Mouse (Mus musculus) ES-E14 (cell line): Measurements from ENCODE around the gene Uap1. TPM values are rescaled to one million over a fixed set of nuclear protein-coding genes. Genes with fewer than 3 reads are reported as not detected.

Source experiments
- DNase-seq: peaks from one replicate; pipeline ENCODE4 v3.0.0-alpha.2; 2013; ENCODE audit warnings: low read depth, low spot score
- H3K27ac ChIP-seq: 2 replicates; pipeline ENCODE4 v1.5.1; 2012; ENCODE audit warnings: low read depth, mild to moderate bottlenecking, low read length, moderate library complexity, mixed read lengths; ENCODE audit not compliant: poor library complexity, insufficient read depth, severe bottlenecking
- H3K36me3 ChIP-seq: 2 replicates; pipeline ENCODE4 v1.6.1; 2012; ENCODE audit warnings: mild to moderate bottlenecking, low read length, moderate library complexity, mixed read lengths; ENCODE audit not compliant: control insufficient read depth, poor library complexity, insufficient read depth, severe bottlenecking
- H3K4me1 ChIP-seq, 2 experiments: fragments of 150-350 bp in 1 of 2; sonication (generic) in 1 of 2; 2 replicates each; pipeline ENCODE4 v1.6.1; 2012; ENCODE audit warnings: low read length in 2 of 2, mild to moderate bottlenecking in 1 of 2, mixed read lengths in 1 of 2; ENCODE audit not compliant: control insufficient read depth in 2 of 2, insufficient read depth in 2 of 2, poor library complexity in 1 of 2
- H3K4me3 ChIP-seq, 2 experiments: fragments of 150-350 bp in 1 of 2; sonication (generic) in 1 of 2; 2 replicates each; pipeline ENCODE4 v1.5.1; 2012; ENCODE audit warnings: low read length in 2 of 2, low read depth in 1 of 2, mild to moderate bottlenecking in 1 of 2, mixed read lengths in 1 of 2; ENCODE audit not compliant: insufficient read depth in 1 of 2, poor library complexity in 1 of 2, severe bottlenecking in 1 of 2
- H3K9ac ChIP-seq: 2 replicates; pipeline ENCODE4 v1.6.1; 2012; ENCODE audit warnings: low read depth, mild to moderate bottlenecking, low read length, mixed read lengths; ENCODE audit not compliant: poor library complexity, insufficient read depth, severe bottlenecking
- H3K9me3 ChIP-seq: fragments of 150-350 bp; sonication (generic); 2 replicates; pipeline ENCODE4 v1.6.1; 2012; ENCODE audit warnings: low read depth, mild to moderate bottlenecking, low read length; ENCODE audit not compliant: control insufficient read depth, insufficient read depth
- CHD2 ChIP-seq: IDR thresholded peaks from 2 replicates; pipeline ENCODE4 v1.6.1; 2014; ENCODE audit warnings: mild to moderate bottlenecking, low read depth, low read length, inconsistent platforms
- HCFC1 ChIP-seq: IDR thresholded peaks from 2 replicates; pipeline ENCODE4 v1.6.1; 2012; ENCODE audit warnings: low read length, inconsistent platforms, borderline replicate concordance; ENCODE audit not compliant: insufficient read depth
- MAFK ChIP-seq: IDR thresholded peaks from 2 replicates; pipeline ENCODE4 v1.6.1; 2014; ENCODE audit warnings: mild to moderate bottlenecking, low read depth, low read length, inconsistent platforms; ENCODE audit not compliant: insufficient read depth
- ZC3H11A ChIP-seq: IDR thresholded peaks from 2 replicates; pipeline ENCODE4 v1.6.1; 2012; ENCODE audit warnings: low read depth, mild to moderate bottlenecking, inconsistent platforms, low read length, borderline replicate concordance
- ZNF384 ChIP-seq: IDR thresholded peaks from 2 replicates; pipeline ENCODE4 v1.6.1; 2012; ENCODE audit warnings: low read depth, low read length, inconsistent platforms
- in situ Hi-C, 2 experiments: fragments of 600-800 bp; cut with MboI; formaldehyde crosslinking; loops; one replicate each; pipeline ENCODE4 v1.15.1; 2025; ENCODE audit warnings: low sequenced_read_pairs in 2 of 2, inconsistent platforms in 1 of 2; ENCODE audit not compliant: unreplicated experiment in 2 of 2
- total RNA-seq: library from RNA; depleted of rRNA; stranded (reverse); fragments of 300-350 nt; gene quantifications from 2 replicates; pipeline ENCODE4 v1.2.3, GENCODE M21; 2012; rRNA removed

The Uap1 gene
- 21.1 and 22.2 TPM in 2 replicates for total RNA-seq

- no peaks in the 10 kb centered on the region for H3K9me3 ChIP-seq
- TF ChIP-seq HCFC1 (no peak), MAFK (no peak), CHD2 (no peak), ZNF384 (no peak), ZC3H11A (no peak)
- DNase-seq: peak; percentile 87
- H3K4me1 ChIP-seq: peaks cover 0 to 2% of the 10 kb centered on the region in 2 experiments; a peak in 1 of 4 replicates
- in situ Hi-C loops: no loop called here
- H3K9ac ChIP-seq: peak within 1 kb of the TSS; percentile 88
- no peak within 1 kb of the TSS for H3K27ac ChIP-seq
- H3K4me3 ChIP-seq: peak within 1 kb of the TSS; percentile 72 to 93
- H3K36me3 ChIP-seq: no peaks in the 10 kb centered on the region
Observed at GRCm38 (mm10) chr1:170174814-170175332, at the start of gene Uap1. Gene Uap1, minus strand, starts transcription at chr1:170174957.

GRCm38 (mm10) chr1:170223276-170223675, 48.5 kb upstream of the Uap1 start:
- Histone ChIP-seq H3K4me3 (no peak overlapping the region), H3K36me3 (no peaks in the 10 kb centered on the region)
- in situ Hi-C loops: loop anchor here (25.0 kb wide), 1 partner anchor 389 kb away; no protein-coding TSS in a partner anchor

GRCm38 (mm10) chr1:170220351-170220750, 45.6 kb upstream of the Uap1 start:
- Histone ChIP-seq H3K36me3 (no peaks in the 10 kb centered on the region), H3K9me3 (no peaks in the 10 kb centered on the region), H3K27ac (no peak overlapping the region), H3K9ac (no peak overlapping the region), H3K4me1 (no peaks in the 10 kb centered on the region), H3K4me3 (no peak overlapping the region)
- in situ Hi-C loops: loop anchor here (25.0 kb wide), 1 partner anchor 392 kb away; no protein-coding TSS in a partner anchor
- TF ChIP-seq ZNF384 (no peak), CHD2 (no peak), MAFK (no peak), HCFC1 (no peak), ZC3H11A (no peak)
- no peak for DNase-seq

More at GRCm38 (mm10) chr1:170223276-170223675, 48.5 kb upstream of the Uap1 start:
- DNase-seq: no peak
- H3K9ac ChIP-seq: no peak overlapping the region
- H3K27ac ChIP-seq: no peak overlapping the region
- TF ChIP-seq CHD2 (no peak), MAFK (no peak), ZNF384 (no peak), ZC3H11A (no peak), HCFC1 (no peak)
- H3K4me1 ChIP-seq: no peaks in the 10 kb centered on the region
- no peaks in the 10 kb centered on the region for H3K9me3 ChIP-seq

- TF ChIP-seq ZC3H11A: peak; percentile 43; the same call in 1 of the 2 replicates
- no peak for TF ChIP-seq ZNF384
- in situ Hi-C loops: loop anchor here (25.0 kb wide), 1 partner anchor 394 kb away; no protein-coding TSS in a partner anchor
- Histone ChIP-seq H3K36me3 (no peaks in the 10 kb centered on the region), H3K9ac (no peak overlapping the region), H3K4me3 (no peak overlapping the region), H3K9me3 (no peaks in the 10 kb centered on the region), H3K27ac (no peak overlapping the region), H3K4me1 (no peaks in the 10 kb centered on the region)
- DNase-seq: peak; percentile 47
Observed at GRCm38 (mm10) chr1:170218091-170218884, 43.5 kb upstream of the Uap1 start.
